Mouse (Mus musculus) spleen, postnatal 0 days (tissue): ENCODE data around the gene Hsd17b11. TPM values are rescaled to one million over a fixed set of nuclear protein-coding genes. Genes with fewer than 3 reads are reported as not detected.

Experiments used
- polyA plus RNA-seq: library from polyadenylated mRNA; unstranded; fragments of >200 nt; fragmentation: Nextera tagmentation; extraction: Ambion mirVana; gene quantifications from 2 replicates; pipeline ENCODE4 v1.2.1, GENCODE M21; 2015

Hsd17b11 gene
- polyA plus RNA-seq = 7.1 and 8.3 TPM in 2 replicates

GRCm38 (mm10) chr5:104021597-104022378, at the start of gene Hsd17b11:
Hsd17b11 (minus strand) TSS chr5:104021919.

DNA sequence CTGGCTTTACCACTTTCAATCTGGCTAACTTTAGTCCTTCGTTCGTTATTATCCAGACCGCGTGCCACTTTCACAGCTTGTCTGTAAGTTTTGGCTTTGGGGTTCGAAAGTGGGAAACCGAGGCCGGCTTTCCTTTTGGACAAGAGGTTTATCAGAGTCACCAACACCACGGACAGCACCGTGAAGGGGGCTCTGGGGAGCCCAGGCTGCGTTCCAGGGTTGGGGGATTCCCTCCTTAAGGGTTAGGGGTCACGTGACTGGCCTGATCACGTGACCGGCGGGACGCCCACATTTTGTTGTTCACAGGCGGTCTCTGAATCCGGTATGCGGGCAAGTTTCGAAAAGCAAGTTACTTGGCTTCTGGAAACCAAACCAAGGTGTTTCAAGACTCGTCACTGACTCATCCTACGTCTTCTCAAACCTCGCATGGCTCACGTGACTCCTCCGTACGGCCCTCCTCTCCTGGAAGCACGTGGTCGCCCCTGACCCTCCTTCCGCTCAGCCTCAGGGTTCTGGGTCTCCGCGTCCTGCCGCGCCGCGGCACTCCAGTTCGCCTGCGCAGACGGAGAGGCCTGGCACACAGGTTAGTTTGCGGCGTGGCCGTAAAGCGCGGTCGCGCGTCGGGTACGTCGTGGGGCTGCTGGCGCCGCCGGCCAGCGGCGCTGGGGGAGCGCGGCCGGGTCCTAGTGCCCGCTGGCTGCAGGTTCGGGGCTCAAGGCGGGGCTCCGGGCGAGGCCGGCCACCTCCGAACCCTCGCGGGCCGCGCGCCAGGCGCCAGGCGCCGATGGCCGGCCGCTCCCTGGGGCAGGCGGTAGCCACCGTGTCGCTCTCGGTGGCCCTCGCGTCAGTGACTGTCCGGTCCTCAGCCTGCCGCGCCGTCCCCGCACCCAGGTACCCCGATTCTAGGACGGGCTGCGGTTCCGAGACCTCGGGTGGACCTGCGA, 24.8 kb upstream of the Hsd17b11 start, which contains the start of gene Nudt9:
TSS of gene Nudt9 (plus strand) at position 51 of the 944 bp plus-strand sequence.

GRCm38 (mm10) chr5:103977297-103977696, 44.4 kb downstream of the Hsd17b11 start, which contains the start of gene Hsd17b13:
Hsd17b13 (minus strand) TSS chr5:103977410.

Other genes starting within 250 kb of the Hsd17b11 start
- gene Klhl8, start 110.7 kb downstream of the Hsd17b11 start, polyA plus RNA-seq = 2.1 and 2.8 TPM in 2 replicates
- gene Hsd17b13, start 44.5 kb downstream of the Hsd17b11 start, polyA plus RNA-seq = 0.19 and 0.42 TPM in 2 replicates
- gene Nudt9, start 24.4 kb upstream of the Hsd17b11 start, polyA plus RNA-seq = 84.8 and 98.9 TPM in 2 replicates
- not detected in 2 replicates for gene Gm17660, start 55.7 kb upstream of the Hsd17b11 start, polyA plus RNA-seq
- 37.6 and 45.1 TPM in 2 replicates for gene Sparcl1, start 91.8 kb upstream of the Hsd17b11 start, polyA plus RNA-seq
- gene Dspp, start 148.8 kb upstream of the Hsd17b11 start, polyA plus RNA-seq = not detected in 2 replicates
- gene Dmp1, start 180.7 kb upstream of the Hsd17b11 start, polyA plus RNA-seq = 0.06 and 0.08 TPM in 2 replicates